Mouse (Mus musculus) inflammation-experienced regulatory T-cells, adult 6 months (primary cell): ENCODE results near the gene Plekhb2. TPM values are rescaled to one million over a fixed set of nuclear protein-coding genes. Genes with fewer than 3 reads are reported as not detected.

Experiments used
- ATAC-seq: one replicate; pipeline ENCODE4 v1.8.0; 2017
- polyA plus RNA-seq, 3 experiments: library from polyadenylated mRNA; unstranded; fragments of 100-300 nt; shearing (Covaris generic); gene quantifications; one replicate each; pipeline ENCODE4 v1.2.1; 2017

The Plekhb2 gene
- polyA plus RNA-seq, result 100 to 1,000 TPM; 107 to 209 (median 120) TPM

DNA sequence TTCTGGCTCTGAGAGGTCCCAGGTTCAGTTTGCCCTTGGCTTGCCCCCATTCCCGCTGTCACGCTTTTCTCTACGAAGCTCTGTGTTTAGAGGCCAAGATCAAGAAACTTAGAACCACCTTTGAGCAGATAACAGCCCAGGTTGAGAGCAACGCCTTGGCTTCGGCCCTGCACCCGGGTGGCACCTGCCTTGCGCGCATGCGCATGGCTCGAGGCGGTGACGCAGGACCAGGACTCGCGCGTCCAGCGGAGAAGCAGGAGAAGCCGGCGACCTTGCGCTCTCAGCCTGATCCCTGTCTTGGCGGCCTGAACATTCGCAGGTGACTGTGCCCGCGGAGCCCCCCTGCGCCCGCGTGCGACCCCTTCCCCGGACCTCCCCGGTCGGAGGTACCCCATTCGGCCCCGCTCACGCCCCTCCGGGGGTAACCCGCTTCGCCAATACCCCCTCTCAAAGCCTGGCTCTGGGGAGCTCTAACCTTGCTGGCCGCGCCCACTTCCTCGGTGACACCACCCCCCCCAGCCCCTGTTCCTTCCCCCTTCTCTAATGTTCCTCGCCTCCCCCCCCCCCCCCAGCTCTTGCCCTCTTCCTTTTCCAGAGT, at the start of gene Plekhb2:
Plekhb2 (plus strand) TSS at position 232 of the 598 bp plus-strand sequence.
- ATAC-seq, result peak; percentile 53

- ATAC-seq, result peak; percentile 84
Observed at GRCm38 (mm10) chr1:34801616-34802289, 48.0 kb upstream of the Plekhb2 start.

DNA sequence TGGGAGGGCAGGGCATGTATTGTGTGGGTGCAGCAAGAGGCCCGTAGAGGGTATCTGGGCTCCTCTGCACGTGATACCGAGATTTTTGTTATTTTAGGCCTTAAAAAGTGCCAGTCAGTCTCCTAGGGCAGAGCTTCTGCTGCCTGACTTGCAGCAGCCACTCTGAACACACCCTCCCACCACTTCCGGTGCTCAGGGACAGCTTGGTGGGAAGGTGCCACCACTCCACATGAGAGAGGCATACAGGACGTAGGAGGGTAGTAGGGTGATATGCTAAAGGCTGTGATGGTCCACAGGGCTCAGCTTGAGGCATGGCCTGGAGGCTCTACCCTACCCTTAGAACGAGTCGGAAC, 47.5 kb upstream of the Plekhb2 start:
- peak; percentile 85 for ATAC-seq

GRCm38 (mm10) chr1:34804863-34805262, 44.9 kb upstream of the Plekhb2 start:
- no peak for ATAC-seq

DNA sequence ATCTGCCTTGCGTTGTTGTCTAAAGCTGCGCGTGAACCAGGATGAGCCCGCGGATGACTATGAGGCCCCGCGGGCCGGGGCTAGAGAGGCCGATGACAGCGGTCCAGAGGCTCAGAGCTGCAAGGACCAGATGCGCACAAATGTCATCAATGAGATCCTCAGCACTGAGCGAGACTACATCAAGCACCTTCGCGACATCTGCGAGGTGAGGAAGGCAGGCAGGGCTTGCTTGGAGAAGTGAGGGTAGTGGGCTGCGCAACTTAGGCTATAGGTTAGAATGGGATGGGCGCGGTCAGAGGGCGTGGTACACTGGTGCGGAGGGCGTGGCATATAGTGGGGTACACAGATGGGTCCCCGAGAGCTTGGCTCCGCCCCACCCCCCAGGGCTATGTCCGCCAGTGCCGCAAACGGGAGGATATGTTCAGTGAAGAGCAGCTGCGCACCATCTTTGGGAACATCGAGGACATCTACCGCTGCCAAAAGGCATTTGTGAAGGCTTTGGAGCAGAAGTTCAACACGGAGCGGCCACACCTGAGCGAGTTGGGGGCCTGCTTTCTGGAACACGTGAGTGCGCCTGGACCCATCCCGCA, 43.8 kb upstream of the Plekhb2 start:
- no peak for ATAC-seq

GRCm38 (mm10) chr1:34808445-34808844, 41.3 kb upstream of the Plekhb2 start:
- ATAC-seq, result no peak

DNA sequence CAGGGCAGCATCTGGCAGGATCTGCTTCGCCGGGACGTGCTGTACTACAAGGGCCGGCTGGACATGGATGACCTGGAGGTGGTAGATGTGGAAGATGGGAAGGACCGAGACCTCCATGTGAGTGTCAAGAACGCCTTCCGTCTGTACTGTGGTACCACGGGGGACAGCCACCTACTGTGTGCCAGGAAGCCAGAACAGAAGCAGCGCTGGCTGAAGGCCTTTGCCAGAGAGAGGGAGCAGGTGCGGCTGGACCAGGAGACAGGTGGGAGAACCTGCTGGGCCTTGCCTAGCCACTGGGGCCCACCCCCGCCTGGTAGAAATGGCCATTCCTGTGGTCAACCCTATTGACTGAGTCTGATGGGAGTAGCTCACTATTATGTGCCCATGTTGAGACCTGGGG, 39.5 kb upstream of the Plekhb2 start:
- no peak for ATAC-seq

GRCm38 (mm10) chr1:34811035-34811434, 38.7 kb upstream of the Plekhb2 start:
- no peak for ATAC-seq

- ATAC-seq, result no peak
Observed at GRCm38 (mm10) chr1:34811581-34811980, 38.2 kb upstream of the Plekhb2 start.

- ATAC-seq, result no peak
Observed at GRCm38 (mm10) chr1:34812407-34813247, 37.1 kb upstream of the Plekhb2 start.

- ATAC-seq, result no peak
Observed at GRCm38 (mm10) chr1:34815843-34816242, 33.9 kb upstream of the Plekhb2 start.

DNA sequence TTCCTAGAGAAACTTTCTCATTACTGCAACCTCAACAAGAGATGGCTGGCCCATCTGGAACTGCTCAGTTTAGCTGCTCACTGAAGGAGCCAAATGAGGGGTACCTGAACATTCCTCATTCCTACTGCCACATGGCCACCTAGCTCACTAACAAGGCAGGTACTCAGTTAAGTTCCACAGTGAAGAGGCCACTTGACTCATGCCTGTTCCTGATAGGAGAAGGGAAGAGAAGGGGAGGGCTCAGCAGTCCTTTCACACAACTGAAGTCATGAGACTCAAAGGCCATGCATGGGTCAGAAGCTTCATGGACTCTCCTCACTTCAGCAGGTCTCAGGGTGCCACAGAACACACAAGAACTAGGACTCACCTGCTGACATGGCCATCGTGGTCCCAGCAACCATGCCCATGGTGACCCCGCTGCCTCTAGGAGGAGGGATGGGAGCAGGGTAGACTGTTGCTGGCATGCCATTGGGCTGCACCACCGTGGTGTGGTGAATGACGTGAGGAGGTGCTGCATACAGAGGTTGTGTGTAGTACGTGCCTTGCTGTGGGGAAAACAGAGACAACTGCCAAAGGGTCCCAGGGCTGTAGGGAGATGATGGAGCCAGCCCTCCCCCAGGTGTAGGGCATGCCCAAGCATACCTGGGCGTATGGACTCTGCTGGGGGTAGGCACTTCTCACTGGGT, 30.4 kb upstream of the Plekhb2 start:
- ATAC-seq, result no peak

- no peak for ATAC-seq
Observed at GRCm38 (mm10) chr1:34821411-34821810, 28.4 kb upstream of the Plekhb2 start.

DNA sequence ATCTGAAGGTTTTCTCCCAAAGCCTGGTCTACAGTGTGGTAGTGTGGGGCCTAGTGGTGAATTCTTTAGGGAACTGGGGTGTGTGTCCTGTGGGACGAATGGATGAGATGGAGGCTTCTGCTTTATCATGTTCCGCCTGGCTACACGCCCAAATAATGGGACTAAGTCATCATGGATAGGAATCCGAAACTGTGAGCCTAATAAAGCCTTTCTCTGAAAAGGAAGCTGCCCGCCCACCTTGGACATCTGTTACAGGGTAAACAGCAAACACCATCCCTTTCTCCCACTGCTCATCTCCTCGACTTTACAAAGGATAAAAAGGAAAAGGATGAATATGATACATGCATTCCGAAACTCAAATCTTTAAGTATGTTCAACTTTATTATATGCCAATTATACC, 27.8 kb upstream of the Plekhb2 start:
- ATAC-seq, result no peak

DNA sequence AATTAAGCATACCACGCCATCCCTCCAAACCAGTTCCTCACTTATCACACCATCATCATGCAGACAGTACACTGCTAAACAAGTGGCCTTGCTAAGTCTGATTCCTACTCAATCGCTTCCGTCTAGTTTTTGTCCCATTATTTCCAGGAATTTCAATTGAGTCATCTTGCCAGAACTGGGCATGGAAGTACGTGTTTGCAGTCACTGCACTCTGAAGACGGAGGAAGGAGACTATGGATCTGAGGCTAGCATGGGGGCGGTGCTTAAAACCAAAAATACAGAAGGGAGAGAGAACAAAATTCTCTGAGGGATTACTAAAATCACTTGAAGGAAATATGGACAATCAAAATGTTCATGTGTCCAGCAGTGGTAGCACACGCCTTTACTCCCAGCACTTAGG, 27.0 kb upstream of the Plekhb2 start:
- no peak for ATAC-seq

GRCm38 (mm10) chr1:34823353-34823752, 26.4 kb upstream of the Plekhb2 start:
- peak; percentile 47 for ATAC-seq

DNA sequence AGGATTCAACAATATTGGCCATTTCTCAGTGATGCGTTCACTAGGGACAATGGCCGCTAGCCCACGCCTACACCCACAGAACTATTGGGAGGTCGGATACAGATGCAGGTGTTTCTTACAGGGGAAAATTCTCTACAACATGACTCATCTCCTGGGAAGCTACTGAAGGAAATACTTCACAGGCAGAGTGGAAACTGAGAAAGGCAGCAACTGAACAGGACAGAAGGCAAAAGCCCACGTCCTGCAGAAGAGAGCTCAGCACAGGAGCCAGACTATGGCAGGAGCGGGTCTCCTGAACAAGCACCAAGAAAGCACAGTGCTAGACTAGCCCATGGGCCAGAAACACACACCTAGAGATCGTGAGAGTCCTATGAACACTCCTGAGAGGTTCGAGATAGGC, 25.6 kb upstream of the Plekhb2 start:
- ATAC-seq, result no peak

GRCm38 (mm10) chr1:34825909-34826308, 23.9 kb upstream of the Plekhb2 start:
- peak; percentile 78 for ATAC-seq

- ATAC-seq, result no peak
Observed at GRCm38 (mm10) chr1:34827900-34828299, 21.9 kb upstream of the Plekhb2 start.

- no peak for ATAC-seq
Observed at GRCm38 (mm10) chr1:34828528-34829294, 21.1 kb upstream of the Plekhb2 start.

GRCm38 (mm10) chr1:34830934-34831333, 18.8 kb upstream of the Plekhb2 start:
- ATAC-seq, result no peak

GRCm38 (mm10) chr1:34831381-34831780, 18.4 kb upstream of the Plekhb2 start:
- peak; percentile 91 for ATAC-seq
